Mouse (Mus musculus): ENCODE data around the gene Tbcd.
"Not testable (repeated sequence)": the region's sequence is repeated elsewhere in the genome, so short reads cannot be mapped to it uniquely, and the experiment has no call there.

The Tbcd gene

GRCm38 (mm10) chr11:121658151-121658550, 206.4 kb downstream of the Tbcd start:
- DNase-seq, result no peak

DNA sequence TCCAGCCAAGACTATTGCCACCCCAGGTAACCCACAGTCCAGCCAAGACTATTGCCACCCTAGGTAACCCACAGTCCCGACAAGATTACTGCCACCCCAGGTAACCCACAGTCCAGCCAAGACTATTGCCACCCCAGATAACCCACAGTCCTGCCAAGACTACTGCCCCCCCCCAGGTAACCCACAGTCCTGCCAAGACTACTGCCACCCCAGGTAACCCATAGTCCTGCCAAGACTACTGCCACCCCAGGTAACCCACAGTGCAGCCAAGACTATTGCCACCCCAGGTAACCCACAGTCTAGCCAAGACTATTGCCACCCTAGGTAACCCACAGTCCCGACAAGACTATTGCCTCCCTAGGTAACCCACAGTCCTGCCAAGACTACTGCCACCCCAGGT, 208.9 kb downstream of the Tbcd start:
- DNase-seq, result not testable (repeated sequence)

GRCm38 (mm10) chr11:121661116-121661515, 209.4 kb downstream of the Tbcd start:
- no peak for DNase-seq
